In the genomic region with DNA sequence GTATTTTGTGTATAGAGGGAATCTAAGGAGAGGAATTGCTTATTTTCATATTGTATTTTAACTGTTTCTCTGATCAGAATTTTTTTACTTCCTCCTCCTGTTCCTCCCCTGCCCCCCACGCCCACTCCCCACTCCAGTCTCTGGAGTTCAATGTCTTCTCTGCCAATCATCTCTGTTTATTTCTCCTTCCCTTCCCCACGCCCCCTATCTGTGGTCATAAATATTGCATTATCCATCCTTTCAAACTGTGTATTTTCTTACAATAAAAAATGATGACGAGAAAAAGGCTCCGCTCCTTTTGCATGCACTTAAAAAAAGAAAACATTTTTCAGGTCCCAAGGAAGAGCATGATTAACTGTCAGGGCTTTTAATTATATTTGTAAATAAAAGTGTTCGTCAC, we compare ENCODE assay signal across 13 mouse cellular contexts. TPM values are rescaled to one million over a fixed set of nuclear protein-coding genes. Genes with fewer than 3 reads are reported as not detected.
DNase-seq lines count a peak whose midpoint lies in the region; TF ChIP-seq lines count a peak whose summit lies in the region.
"Had no signal": no experiment of that assay in that cellular context is flagged by ENCODE, and none has a peak within 500 bp of the region (broad histone marks: within the 10 kb centered on the region; RNA-seq: fewer than 3 reads in every experiment).

No protein-coding gene starts in this region.

- no peak overlapping the region for H3K4me3 ChIP-seq in layer of hippocampus, adult 2 months

- H3K27ac ChIP-seq in layer of hippocampus, adult 2 months: 0 out of 2 replicates have a peak overlapping the region, but pooled peaks have one; percentile 48

- peak; percentile 15 for DNase-seq in embryo, embryonic 10.5 days (ENCODE audit: low spot score)
- DNase-seq in embryo, embryonic 10 days (ENCODE audit: low spot score): no peak
- DNase-seq in layer of hippocampus, adult 2 months (ENCODE audit: low spot score in 2 of 2): peak in 1 of 2 experiments; percentile 36
- DNase-seq in layer of hippocampus, postnatal 10 days (ENCODE audit: low spot score in 2 of 2): no peak
- DNase-seq in A20 (ENCODE audit: low read depth, low spot score): peak; percentile 31
- peak; percentile 50 for DNase-seq in induced T-regulatory cell, adult 2 months (ENCODE audit: low read depth)
- DNase-seq in right cerebral cortex, postnatal 10 days (ENCODE audit: low spot score in 2 of 2): no peak
- DNase-seq in Muller cell, postnatal 12 days (ENCODE audit: inconsistent ontology term): no peak
- DNase-seq: cerebellum, adult 8-10 months; heart, postnatal 14 days; kidney, adult 8-10 months; spleen, adult 18-20 months; thymus, adult 2 months had no signal

- TF ChIP-seq CTCF in layer of hippocampus, adult 2 months (conservative IDR thresholded peaks at IDR 0.05): peak; percentile 74

RNA-seq across cellular contexts. Expression of a gene that starts 12.6 kb away (rescaled TPM):
- 100 to 1,000 TPM; 696 to 743 TPM for total RNA-seq in layer of hippocampus, adult 2 months (2021)
- total RNA-seq in layer of hippocampus, postnatal 10 days (2021): 100 to 1,000 TPM; 699 to 737 TPM

RNA-seq across cellular contexts. Expression of a gene that starts 44.1 kb away (rescaled TPM):
- 1 to 10 TPM; 1.5 to 2.1 TPM for total RNA-seq in layer of hippocampus, adult 2 months (2021)
- total RNA-seq in layer of hippocampus, postnatal 10 days (2021): 1 to 10 TPM; 2.4 to 4.2 TPM

Comparison
In these comparisons a context has a peak if more than half of its experiments do, and no peak if none do; other contexts are left out.
1. DNase-seq: peak in embryo, embryonic 10.5 days (single experiment), A20 (single experiment) and induced T-regulatory cell, adult 2 months (single experiment); none in embryo, embryonic 10 days (single experiment), layer of hippocampus, postnatal 10 days (0 of 2), right cerebral cortex, postnatal 10 days (0 of 2) and Muller cell, postnatal 12 days (single experiment).